In the genomic region with DNA sequence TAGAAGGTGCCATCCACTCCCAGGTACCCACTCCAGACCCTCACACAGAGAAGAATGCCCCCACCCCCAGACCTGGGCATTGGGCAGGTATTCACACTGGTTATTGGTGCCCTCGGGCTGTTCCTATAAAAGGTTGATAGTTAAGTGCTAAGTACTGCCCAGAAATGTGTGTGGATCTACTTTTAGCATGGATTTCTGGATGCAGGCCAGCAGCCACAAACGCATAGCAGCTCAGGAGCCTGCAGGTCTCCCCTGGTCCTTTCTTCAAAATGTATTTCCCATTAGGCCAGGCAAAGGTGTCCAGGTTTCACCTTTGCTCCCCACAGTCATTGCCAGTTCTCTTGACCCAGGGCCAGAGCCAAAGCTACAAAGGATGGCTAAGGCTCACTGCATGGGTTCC, we compare ENCODE assay signal across 19 mouse cellular contexts.
"Had no signal": no experiment of that assay in that cellular context is flagged by ENCODE, and none has a peak within 500 bp of the region (broad histone marks: within the 10 kb centered on the region; RNA-seq: fewer than 3 reads in every experiment).

No protein-coding gene starts in this region.

- H3K4me3 ChIP-seq: layer of hippocampus, adult 2 months; left cerebral cortex, adult 2 months; limb, embryonic 13.5 days; liver, embryonic 13.5 days; midbrain, embryonic 12.5 days; midbrain, embryonic 15.5 days; neural tube, embryonic 12.5 days; neural tube, embryonic 15.5 days had no signal

- H3K36me3 ChIP-seq: limb, embryonic 13.5 days; liver, embryonic 13.5 days; midbrain, embryonic 12.5 days; midbrain, embryonic 15.5 days; neural tube, embryonic 12.5 days; neural tube, embryonic 15.5 days had no signal

- DNase-seq: kidney, postnatal 25 days; layer of hippocampus, adult 9-11 months; layer of hippocampus, postnatal 36 days; liver, embryonic 13.5 days; lung, embryonic 14.5 days; right cerebral cortex, adult 18-20 months; right cerebral cortex, postnatal 25 days; thymus, adult 18-20 months; thymus, postnatal 36 days had no signal

- H3K27ac ChIP-seq: kidney, postnatal 0 days; layer of hippocampus, adult 2 months; left cerebral cortex, adult 2 months; limb, embryonic 13.5 days; liver, embryonic 13.5 days; macrophage; midbrain, embryonic 12.5 days; midbrain, embryonic 15.5 days; neural tube, embryonic 12.5 days; neural tube, embryonic 15.5 days had no signal

- H3K4me1 ChIP-seq: liver, embryonic 13.5 days; midbrain, embryonic 12.5 days; midbrain, embryonic 15.5 days; neural tube, embryonic 12.5 days; neural tube, embryonic 15.5 days had no signal

- H3K9ac ChIP-seq: limb, embryonic 13.5 days; liver, embryonic 13.5 days; lung, embryonic 14.5 days; midbrain, embryonic 12.5 days; midbrain, embryonic 15.5 days; neural tube, embryonic 12.5 days; neural tube, embryonic 15.5 days had no signal

- H3K9me3 ChIP-seq: limb, embryonic 13.5 days; liver, embryonic 13.5 days; midbrain, embryonic 12.5 days; midbrain, embryonic 15.5 days; neural tube, embryonic 12.5 days; neural tube, embryonic 15.5 days had no signal

- ATAC-seq: lung, postnatal 0 days; midbrain, embryonic 15.5 days had no signal

- H3K4me2 ChIP-seq: limb, embryonic 13.5 days; liver, embryonic 13.5 days; lung, embryonic 14.5 days; midbrain, embryonic 12.5 days; midbrain, embryonic 15.5 days; neural tube, embryonic 12.5 days; neural tube, embryonic 15.5 days had no signal

- H3K27me3 ChIP-seq: midbrain, embryonic 12.5 days; midbrain, embryonic 15.5 days; neural tube, embryonic 12.5 days; neural tube, embryonic 15.5 days had no signal
